Mouse (Mus musculus): ENCODE measurements around the gene Usp24. TPM values are rescaled to one million over a fixed set of nuclear protein-coding genes. Genes with fewer than 3 reads are reported as not detected.
A peak's percentile ranks its signal among the peaks of the same experiment; 100 is the strongest.

The Usp24 gene
- polyA plus RNA-seq, 1 experiment from 2014 or later = 6.3 TPM

DNA sequence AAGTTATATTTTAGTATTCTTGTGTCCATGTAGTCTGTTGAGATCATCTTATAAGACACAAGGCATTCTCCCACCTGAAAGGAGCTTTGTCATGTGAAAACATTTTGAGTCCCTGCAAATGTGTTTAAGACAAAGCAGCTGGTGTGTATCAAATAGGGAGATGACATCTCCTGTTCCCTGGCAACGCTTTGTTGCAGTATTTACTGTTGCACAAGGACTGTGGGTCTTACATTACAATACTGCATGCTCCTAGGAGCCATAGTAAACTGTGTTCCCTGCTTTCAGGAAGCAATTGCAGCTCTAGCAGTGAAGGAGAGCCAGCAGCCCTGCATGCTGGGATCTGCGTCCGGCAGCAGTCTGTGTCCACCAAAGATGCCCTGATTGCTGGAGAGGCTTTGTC, 73.9 kb downstream of the Usp24 start:
- no peak overlapping the region for H3K27ac ChIP-seq (ENCODE audit: low read length)
- peaks cover 7% of the 10 kb centered on the region; the same call in 1 of the 2 replicates for H3K9me3 ChIP-seq (ENCODE audit: low read length)
- no peak overlapping the region for H3K4me3 ChIP-seq (ENCODE audit: low read length)
- no peak for ATAC-seq (ENCODE audit: low FRiP score, low TSS enrichment)
- WGBS = 69% methylated on average over 3 of the region's 3 CpGs
- no peak overlapping the region for H3K9ac ChIP-seq (replicated peaks; ENCODE audit: low read length)
- no peak overlapping the region for H3K4me2 ChIP-seq (replicated peaks; ENCODE audit: low read depth, low read length)
- H3K36me3 ChIP-seq (ENCODE audit: insufficient read depth, low read length) = peaks cover 62% of the 10 kb centered on the region
- no peaks in the 10 kb centered on the region for H3K4me1 ChIP-seq (ENCODE audit: insufficient read depth, low read length)
- H3K27me3 ChIP-seq (ENCODE audit: insufficient read depth, low read length) = no peaks in the 10 kb centered on the region

DNA sequence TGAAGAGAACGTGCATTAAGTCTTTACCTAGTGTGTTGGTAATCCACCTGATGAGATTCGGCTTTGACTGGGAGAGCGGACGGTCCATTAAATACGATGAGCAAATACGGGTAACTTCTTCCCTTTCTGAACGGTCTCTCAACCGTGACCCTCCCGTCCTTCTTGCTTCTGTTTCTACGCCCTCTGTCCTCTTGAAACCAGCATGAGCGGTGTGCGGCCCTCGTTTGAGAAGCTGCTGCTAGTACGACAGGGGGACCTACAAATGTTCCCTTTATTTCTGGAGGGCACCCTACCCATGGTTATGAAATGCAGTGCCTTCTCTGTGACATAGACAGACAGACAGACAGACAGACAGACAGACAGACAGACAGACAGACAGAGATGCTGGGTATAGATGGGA, 93.6 kb downstream of the Usp24 start:
- ATAC-seq (ENCODE audit: low FRiP score, low TSS enrichment) = no peak
- no peaks in the 10 kb centered on the region for H3K27me3 ChIP-seq (ENCODE audit: insufficient read depth, low read length)
- no peak overlapping the region for H3K27ac ChIP-seq (ENCODE audit: low read length)

DNA sequence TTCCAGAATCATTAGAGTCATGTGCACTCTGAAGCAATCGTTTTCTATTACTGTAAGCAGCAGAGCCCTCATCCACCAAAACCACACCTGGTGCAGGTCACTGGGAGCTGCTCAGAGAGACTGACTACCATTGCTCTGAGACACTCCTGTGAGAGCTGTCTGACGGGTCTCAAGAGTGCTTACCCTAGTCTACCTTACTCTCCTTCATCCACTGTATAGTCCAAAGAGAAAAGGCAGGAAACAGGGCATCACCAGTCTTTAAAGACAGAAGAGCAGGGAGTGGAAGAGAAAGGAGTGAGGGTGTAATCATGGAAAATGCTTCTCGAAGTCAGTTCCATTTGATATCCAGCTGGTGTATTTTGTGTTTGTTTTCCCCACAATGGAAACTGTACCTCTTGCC, 103.2 kb downstream of the Usp24 start:
- Histone ChIP-seq H3K9ac (replicated peaks; ENCODE audit: low read length) (no peak overlapping the region), H3K4me3 (ENCODE audit: low read length) (no peak overlapping the region), H3K4me1 (ENCODE audit: insufficient read depth, low read length) (no peaks in the 10 kb centered on the region), H3K27me3 (ENCODE audit: insufficient read depth, low read length) (no peaks in the 10 kb centered on the region), H3K4me2 (replicated peaks; ENCODE audit: low read depth, low read length) (no peak overlapping the region), H3K36me3 (ENCODE audit: insufficient read depth, low read length) (peaks cover 49% of the 10 kb centered on the region), H3K27ac (ENCODE audit: low read length) (no peak overlapping the region), H3K9me3 (ENCODE audit: low read length) (no peaks in the 10 kb centered on the region)
- 83% methylated on average over 3 of the region's 3 CpGs for whole genome bisulfite sequencing
- no peak for ATAC-seq (ENCODE audit: low FRiP score, low TSS enrichment)

More for the DNA sequence above, 93.6 kb downstream of the Usp24 start:
- Histone ChIP-seq H3K4me2 (replicated peaks; ENCODE audit: low read depth, low read length) (no peak overlapping the region), H3K4me3 (ENCODE audit: low read length) (no peak overlapping the region), H3K9me3 (ENCODE audit: low read length) (no peaks in the 10 kb centered on the region), H3K4me1 (ENCODE audit: insufficient read depth, low read length) (no peaks in the 10 kb centered on the region), H3K9ac (replicated peaks; ENCODE audit: low read length) (no peak overlapping the region), H3K36me3 (ENCODE audit: insufficient read depth, low read length) (peaks cover 70% of the 10 kb centered on the region)
- WGBS = 53% methylated on average over 14 of the region's 14 CpGs

DNA sequence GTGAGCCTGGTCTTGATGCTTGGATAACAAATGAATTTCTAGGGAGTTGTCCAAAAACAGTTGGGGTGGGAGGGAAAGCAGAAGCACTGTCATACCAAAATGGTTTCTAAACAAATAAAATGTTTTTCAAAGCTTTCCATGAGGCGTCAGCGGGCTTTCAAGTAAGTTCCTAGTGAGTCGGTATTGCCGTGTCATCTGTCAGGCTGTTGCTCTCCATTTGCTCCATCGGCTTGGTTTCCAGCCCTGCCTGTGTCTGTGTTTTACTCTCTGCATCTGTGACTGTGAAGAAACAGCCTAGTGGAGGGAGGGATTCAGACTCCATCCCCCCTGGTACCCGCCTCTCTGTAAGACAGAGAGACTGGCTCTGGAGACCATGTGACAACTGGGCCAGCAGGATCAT, 103.8 kb downstream of the Usp24 start:
- no peak for ATAC-seq (ENCODE audit: low FRiP score, low TSS enrichment)
- 83% methylated on average over 6 of the region's 6 CpGs for WGBS
- H3K4me1 ChIP-seq (ENCODE audit: insufficient read depth, low read length) = no peaks in the 10 kb centered on the region
- H3K27ac ChIP-seq (ENCODE audit: low read length) = no peak overlapping the region
- H3K27me3 ChIP-seq (ENCODE audit: insufficient read depth, low read length) = no peaks in the 10 kb centered on the region
- H3K4me3 ChIP-seq (ENCODE audit: low read length) = no peak overlapping the region
- no peaks in the 10 kb centered on the region for H3K9me3 ChIP-seq (ENCODE audit: low read length)
- H3K4me2 ChIP-seq (replicated peaks; ENCODE audit: low read depth, low read length) = no peak overlapping the region
- peaks cover 53% of the 10 kb centered on the region for H3K36me3 ChIP-seq (ENCODE audit: insufficient read depth, low read length)
- H3K9ac ChIP-seq (replicated peaks; ENCODE audit: low read length) = no peak overlapping the region

DNA sequence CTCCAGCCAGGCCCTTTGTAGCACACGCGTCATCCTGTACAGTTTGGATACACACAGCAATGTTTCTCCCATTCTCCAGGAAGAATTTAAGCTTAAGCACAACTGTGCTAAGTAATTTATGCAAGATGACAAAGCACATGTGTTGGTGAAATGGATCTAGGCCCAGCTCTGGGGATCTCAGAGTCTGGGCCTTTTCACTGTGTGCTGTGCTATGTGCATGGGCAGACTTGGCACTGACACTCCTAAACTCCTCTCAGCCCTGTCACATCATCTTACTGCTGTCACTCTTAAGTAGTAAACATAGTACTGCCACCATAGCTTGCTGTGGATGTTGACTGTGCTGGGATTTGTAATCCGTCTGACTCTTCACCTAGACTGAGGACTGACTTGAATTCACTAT, 106.6 kb downstream of the Usp24 start:
- Histone ChIP-seq H3K9me3 (ENCODE audit: low read length) (no peaks in the 10 kb centered on the region), H3K4me2 (replicated peaks; ENCODE audit: low read depth, low read length) (no peak overlapping the region), H3K36me3 (ENCODE audit: insufficient read depth, low read length) (peaks cover 58% of the 10 kb centered on the region), H3K27me3 (ENCODE audit: insufficient read depth, low read length) (no peaks in the 10 kb centered on the region), H3K27ac (ENCODE audit: low read length) (no peak overlapping the region), H3K4me3 (ENCODE audit: low read length) (no peak overlapping the region), H3K9ac (replicated peaks; ENCODE audit: low read length) (no peak overlapping the region), H3K4me1 (ENCODE audit: insufficient read depth, low read length) (no peaks in the 10 kb centered on the region)
- no peak for ATAC-seq (ENCODE audit: low FRiP score, low TSS enrichment)
- WGBS = 94% methylated on average over 3 of the region's 3 CpGs

DNA sequence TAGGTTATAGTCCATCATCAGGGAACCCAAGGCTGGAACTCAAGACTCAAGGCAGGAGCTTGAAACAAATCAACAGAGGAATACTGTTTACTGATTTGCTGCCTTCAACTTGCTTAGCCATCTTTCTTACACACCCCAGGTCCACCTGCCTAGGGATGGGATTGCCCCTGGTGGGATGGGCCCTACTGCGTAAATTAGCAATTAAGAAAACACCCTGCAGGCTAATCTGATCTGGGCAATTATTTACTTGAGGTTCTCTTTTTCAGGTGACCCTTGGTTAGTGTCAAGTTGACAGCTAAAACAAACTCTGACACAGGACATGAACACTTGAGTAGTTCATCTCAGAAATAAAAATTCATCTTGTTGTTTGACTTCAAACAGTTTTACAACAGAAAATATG, 108.5 kb downstream of the Usp24 start:
- Histone ChIP-seq H3K4me1 (ENCODE audit: insufficient read depth, low read length) (no peaks in the 10 kb centered on the region), H3K27me3 (ENCODE audit: insufficient read depth, low read length) (no peaks in the 10 kb centered on the region), H3K9me3 (ENCODE audit: low read length) (no peaks in the 10 kb centered on the region), H3K4me3 (ENCODE audit: low read length) (no peak overlapping the region), H3K36me3 (ENCODE audit: insufficient read depth, low read length) (peaks cover 52% of the 10 kb centered on the region), H3K27ac (ENCODE audit: low read length) (no peak overlapping the region), H3K9ac (replicated peaks; ENCODE audit: low read length) (no peak overlapping the region), H3K4me2 (replicated peaks; ENCODE audit: low read depth, low read length) (no peak overlapping the region)
- peak; percentile 57; the same call in 1 of the 2 replicates for ATAC-seq (ENCODE audit: low FRiP score, low TSS enrichment)
- WGBS = 56% methylated on average over 1 of the region's 1 CpGs

DNA sequence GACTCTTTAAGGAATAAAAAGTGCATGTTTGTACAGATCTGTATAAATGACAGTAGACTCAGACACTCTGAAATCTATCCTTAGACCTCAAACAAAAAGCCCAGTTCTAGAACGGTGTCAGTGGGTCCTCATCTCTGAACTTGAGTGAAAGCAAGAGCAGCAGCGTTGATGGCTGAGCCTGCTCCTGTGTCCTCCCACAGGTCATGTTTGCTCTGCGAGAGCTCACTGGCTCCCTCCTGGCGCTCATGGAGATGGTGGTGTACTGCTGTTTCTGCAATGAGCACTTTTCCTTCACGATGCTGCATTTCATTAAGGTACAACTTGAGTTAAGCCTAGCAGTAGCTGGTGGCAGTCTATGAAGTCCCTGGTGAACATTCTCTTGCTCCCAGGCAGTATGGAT, 110.3 kb downstream of the Usp24 start:
- Histone ChIP-seq H3K36me3 (ENCODE audit: insufficient read depth, low read length) (peaks cover 54% of the 10 kb centered on the region), H3K9ac (replicated peaks; ENCODE audit: low read length) (no peak overlapping the region), H3K27me3 (ENCODE audit: insufficient read depth, low read length) (no peaks in the 10 kb centered on the region), H3K27ac (ENCODE audit: low read length) (no peak overlapping the region), H3K9me3 (ENCODE audit: low read length) (no peaks in the 10 kb centered on the region), H3K4me2 (replicated peaks; ENCODE audit: low read depth, low read length) (no peak overlapping the region), H3K4me1 (ENCODE audit: insufficient read depth, low read length) (no peaks in the 10 kb centered on the region), H3K4me3 (ENCODE audit: low read length) (no peak overlapping the region)
- WGBS = 61% methylated on average over 5 of the region's 5 CpGs
- ATAC-seq (ENCODE audit: low FRiP score, low TSS enrichment) = no peak

DNA sequence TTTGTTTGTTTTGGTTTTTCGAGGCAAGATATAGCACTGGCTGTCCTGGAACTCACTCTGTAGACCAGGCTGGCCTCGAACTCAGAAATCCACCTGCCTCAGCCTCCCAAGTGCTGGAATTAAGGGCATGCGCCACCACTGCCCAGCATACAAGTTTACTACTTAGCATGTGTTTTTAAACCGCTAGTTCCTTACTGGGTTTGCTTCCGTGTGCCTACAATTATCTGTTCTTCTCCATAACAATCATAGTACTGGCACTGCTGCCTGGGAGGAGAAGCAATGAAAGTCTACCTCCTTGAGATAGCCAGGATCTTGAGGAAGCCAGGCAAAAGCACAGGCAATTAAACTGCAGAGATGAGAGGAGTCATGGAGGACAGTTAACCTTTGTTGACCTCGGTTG, 112.6 kb downstream of the Usp24 start:
- Histone ChIP-seq H3K9ac (replicated peaks; ENCODE audit: low read length) (no peak overlapping the region), H3K4me2 (replicated peaks; ENCODE audit: low read depth, low read length) (no peak overlapping the region), H3K27ac (ENCODE audit: low read length) (no peak overlapping the region), H3K4me1 (ENCODE audit: insufficient read depth, low read length) (no peaks in the 10 kb centered on the region), H3K27me3 (ENCODE audit: insufficient read depth, low read length) (no peaks in the 10 kb centered on the region), H3K4me3 (ENCODE audit: low read length) (no peak overlapping the region), H3K36me3 (ENCODE audit: insufficient read depth, low read length) (peaks cover 61% of the 10 kb centered on the region), H3K9me3 (ENCODE audit: low read length) (no peaks in the 10 kb centered on the region)
- 94% methylated on average over 6 of the region's 6 CpGs for WGBS
- ATAC-seq (ENCODE audit: low FRiP score, low TSS enrichment) = no peak

DNA sequence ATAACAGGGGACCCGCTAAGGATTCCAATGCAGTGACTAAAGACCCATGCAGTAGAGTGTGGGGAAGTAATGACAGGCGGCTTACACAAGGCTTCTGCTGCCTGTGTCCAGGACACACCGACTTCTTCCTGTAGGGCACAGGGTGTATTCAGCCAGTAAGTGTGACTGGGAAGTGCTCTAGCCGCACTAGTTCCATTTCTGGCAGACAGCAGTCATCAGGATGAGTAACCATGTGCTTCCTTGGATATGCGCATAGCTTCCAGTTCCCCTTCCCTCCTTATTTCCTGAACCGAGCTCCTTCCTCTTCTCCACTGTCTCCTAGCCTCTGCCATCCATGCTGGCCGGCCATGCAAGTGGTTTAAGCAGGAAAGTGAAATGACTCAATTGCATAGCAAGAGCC, 113.1 kb downstream of the Usp24 start:
- ATAC-seq (ENCODE audit: low FRiP score, low TSS enrichment) = no peak
- Histone ChIP-seq H3K9me3 (ENCODE audit: low read length) (no peaks in the 10 kb centered on the region), H3K4me1 (ENCODE audit: insufficient read depth, low read length) (no peaks in the 10 kb centered on the region), H3K4me2 (replicated peaks; ENCODE audit: low read depth, low read length) (no peak overlapping the region), H3K36me3 (ENCODE audit: insufficient read depth, low read length) (peaks cover 60% of the 10 kb centered on the region), H3K27me3 (ENCODE audit: insufficient read depth, low read length) (no peaks in the 10 kb centered on the region), H3K4me3 (ENCODE audit: low read length) (no peak overlapping the region), H3K9ac (replicated peaks; ENCODE audit: low read length) (no peak overlapping the region), H3K27ac (ENCODE audit: low read length) (no peak overlapping the region)
- WGBS = 86% methylated on average over 7 of the region's 7 CpGs

DNA sequence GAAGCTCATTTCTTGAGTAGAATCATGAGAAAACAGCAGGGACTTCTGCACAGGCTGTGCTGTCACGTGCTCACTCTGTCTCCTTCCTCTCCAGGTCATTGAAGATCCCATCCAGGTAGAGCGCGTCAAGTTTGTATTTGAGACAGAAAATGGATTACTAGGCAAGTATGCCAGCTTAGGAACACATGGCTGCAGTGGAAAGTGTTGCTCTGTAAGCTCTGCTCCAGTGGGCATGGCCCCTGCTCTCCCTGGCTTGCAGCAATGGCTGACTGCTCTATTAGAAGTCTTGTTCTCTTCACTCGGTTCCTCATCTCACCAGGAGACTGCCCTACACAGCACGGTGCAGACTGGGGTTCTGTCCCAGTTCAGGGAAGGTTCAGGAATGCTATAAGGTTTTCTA, 114.4 kb downstream of the Usp24 start:
- Histone ChIP-seq H3K4me2 (replicated peaks; ENCODE audit: low read depth, low read length) (no peak overlapping the region), H3K4me3 (ENCODE audit: low read length) (no peak overlapping the region), H3K27me3 (ENCODE audit: insufficient read depth, low read length) (no peaks in the 10 kb centered on the region), H3K27ac (ENCODE audit: low read length) (no peak overlapping the region), H3K9ac (replicated peaks; ENCODE audit: low read length) (no peak overlapping the region), H3K9me3 (ENCODE audit: low read length) (no peaks in the 10 kb centered on the region), H3K4me1 (ENCODE audit: insufficient read depth, low read length) (no peaks in the 10 kb centered on the region), H3K36me3 (ENCODE audit: insufficient read depth, low read length) (peaks cover 64% of the 10 kb centered on the region)
- WGBS = 98% methylated on average over 5 of the region's 5 CpGs
- ATAC-seq (ENCODE audit: low FRiP score, low TSS enrichment) = no peak

DNA sequence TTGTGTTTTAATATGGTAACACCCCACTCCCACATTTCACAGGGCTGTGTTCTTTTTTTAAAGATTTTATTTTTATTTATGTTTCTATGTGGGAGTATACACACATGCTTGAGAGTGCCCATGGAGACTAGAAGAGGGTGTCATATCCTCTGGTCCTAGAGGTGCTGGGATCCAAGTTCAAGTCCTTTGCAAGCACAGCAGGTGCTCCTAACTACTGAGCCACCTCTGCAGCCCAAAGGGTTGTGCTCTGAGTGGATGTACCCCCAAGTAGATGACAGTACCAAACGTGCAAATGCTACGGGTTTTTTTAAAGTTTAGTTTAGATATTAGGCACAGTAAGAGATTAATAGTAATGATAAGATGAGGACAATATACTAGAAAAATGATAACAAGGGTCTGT, 119.4 kb downstream of the Usp24 start:
- no peaks in the 10 kb centered on the region for H3K9me3 ChIP-seq (ENCODE audit: low read length)
- ATAC-seq (ENCODE audit: low FRiP score, low TSS enrichment) = no peak
- H3K4me2 ChIP-seq (replicated peaks; ENCODE audit: low read depth, low read length) = no peak overlapping the region
- no peak overlapping the region for H3K9ac ChIP-seq (replicated peaks; ENCODE audit: low read length)
- WGBS = 93% methylated on average over 2 of the region's 2 CpGs
- peaks cover 64% of the 10 kb centered on the region for H3K36me3 ChIP-seq (ENCODE audit: insufficient read depth, low read length)
- H3K4me1 ChIP-seq (ENCODE audit: insufficient read depth, low read length) = no peaks in the 10 kb centered on the region
- H3K27ac ChIP-seq (ENCODE audit: low read length) = no peak overlapping the region
- no peaks in the 10 kb centered on the region for H3K27me3 ChIP-seq (ENCODE audit: insufficient read depth, low read length)
- no peak overlapping the region for H3K4me3 ChIP-seq (ENCODE audit: low read length)
